ENCODE assay signal across 8 mouse cellular contexts in genomic region chr10:99261151-99261635, GRCm38 (mm10). TPM values are rescaled to one million over a fixed set of nuclear protein-coding genes. Genes with fewer than 3 reads are reported as not detected.
DNase-seq lines count a peak whose midpoint lies in the region; ATAC-seq and TF ChIP-seq lines count a peak whose summit lies in the region.

No protein-coding gene starts in this region.

- TF ChIP-seq POLR2A in heart, adult 2 months (IDR thresholded peaks at IDR 0.05; ENCODE audit: insufficient read depth, low read depth, low read length) = no peak

- H3K4me1 ChIP-seq in heart, adult 2 months (ENCODE audit: control insufficient read depth, insufficient read depth, low read length) = peaks cover 3% of the 10 kb centered on the region; the same call in 1 of the 2 replicates
- H3K4me1 ChIP-seq in hindbrain, postnatal 0 days (ENCODE audit: insufficient read depth, low read length) = no peaks in the 10 kb centered on the region
- H3K4me1 ChIP-seq in liver, embryonic 12.5 days = peaks cover 27% of the 10 kb centered on the region

- TF ChIP-seq EP300 in heart, adult 2 months (IDR thresholded peaks at IDR 0.05; ENCODE audit: insufficient read depth, low read depth, low read length) = no peak

- peak; percentile 10; the same call in 1 of the 2 replicates for ATAC-seq in hindbrain, postnatal 0 days
- peak; percentile 17 for ATAC-seq in liver, embryonic 12.5 days
- no peak for ATAC-seq in monocyte, adult 5-6 weeks (replicated peaks; ENCODE audit: insufficient number of reproducible peaks, low FRiP score, low TSS enrichment, poor library complexity, severe bottlenecking)

- no peak for TF ChIP-seq CTCF in heart, adult 2 months (IDR thresholded peaks at IDR 0.05)
- TF ChIP-seq CTCF in hindbrain, postnatal 0 days (IDR thresholded peaks at IDR 0.05; ENCODE audit: low read depth) = no peak

- 0 out of 2 replicates have a peak, but pooled peaks cover 1% of the 10 kb centered on the region for H3K79me2 ChIP-seq in heart, adult 2 months (replicated peaks; ENCODE audit: control insufficient read depth, insufficient read depth, low read length)

- peak overlapping the region; percentile 99 for H3K27ac ChIP-seq in heart, adult 2 months
- peak overlapping the region; percentile 96 for H3K27ac ChIP-seq in hindbrain, postnatal 0 days
- peak overlapping the region; percentile 87 for H3K27ac ChIP-seq in liver, embryonic 12.5 days

- H3K36me3 ChIP-seq in heart, adult 2 months (ENCODE audit: control insufficient read depth, insufficient read depth, low read length) = no peaks in the 10 kb centered on the region
- no peaks in the 10 kb centered on the region for H3K36me3 ChIP-seq in hindbrain, postnatal 0 days (ENCODE audit: insufficient read depth, low read length)
- H3K36me3 ChIP-seq in liver, embryonic 12.5 days = 0 out of 2 replicates have a peak, but pooled peaks cover 1% of the 10 kb centered on the region

- H3K4me2 ChIP-seq in hindbrain, postnatal 0 days (ENCODE audit: low read depth, low read length) = peak overlapping the region; percentile 94
- H3K4me2 ChIP-seq in liver, embryonic 12.5 days = peak overlapping the region; percentile 81

- peak overlapping the region; percentile 96 for H3K9ac ChIP-seq in heart, adult 2 months (ENCODE audit: low read depth, low read length)
- H3K9ac ChIP-seq in hindbrain, postnatal 0 days (replicated peaks; ENCODE audit: low read length) = peak overlapping the region; percentile 76
- peak overlapping the region; percentile 61 for H3K9ac ChIP-seq in liver, embryonic 12.5 days

- no peaks in the 10 kb centered on the region for H3K9me3 ChIP-seq in hindbrain, postnatal 0 days (ENCODE audit: low read length)
- H3K9me3 ChIP-seq in liver, embryonic 12.5 days (replicated peaks) = no peaks in the 10 kb centered on the region

- peak overlapping the region; percentile 80 for H3K4me3 ChIP-seq in heart, adult 2 months
- H3K4me3 ChIP-seq in hindbrain, postnatal 0 days (ENCODE audit: low read length) = peak overlapping the region; percentile 78
- H3K4me3 ChIP-seq in liver, embryonic 12.5 days = peak overlapping the region; percentile 62

- under 1% methylated on average over 23 of the region's 30 CpGs for WGBS in heart, adult 2 months
- WGBS in hindbrain, postnatal 0 days = 0% methylated on average over 30 of the region's 30 CpGs
- WGBS in liver, embryonic 12.5 days (ENCODE audit: insufficient replicate concordance) = under 1% methylated on average over 26 of the region's 30 CpGs

- intact Hi-C loops in heart, adult 2 months (cut with DNase I) = loop anchor here (1.0 to 10.0 kb wide), 3 partner anchors 32 to 894 kb away; no protein-coding TSS in a partner anchor
- intact Hi-C loops in heart, postnatal 25 days (cut with DNase I) = loop anchor here (2.0 to 5.0 kb wide), 2 partner anchors 92 to 316 kb away; no protein-coding TSS in a partner anchor

- DNase-seq in heart, adult 2 months = no peak
- DNase-seq in heart, postnatal 25 days (ENCODE audit: low spot score) = no peak
- DNase-seq in MN1 (ENCODE audit: low spot score) = peak; percentile 77
- DNase-seq in embryo, embryonic 9.5 days (ENCODE audit: extremely low spot score) = peak; percentile 76
- peak; percentile 84 for DNase-seq in hindbrain, postnatal 0 days (ENCODE audit: low spot score)
- peak; percentile 21 for DNase-seq in retina, postnatal 7 days (ENCODE audit: low read depth, low spot score)

- H3K27me3 ChIP-seq in heart, adult 2 months (ENCODE audit: control insufficient read depth, insufficient read depth, low read length) = no peaks in the 10 kb centered on the region
- no peaks in the 10 kb centered on the region for H3K27me3 ChIP-seq in hindbrain, postnatal 0 days (ENCODE audit: insufficient read depth, low read length)
- peaks cover 61% of the 10 kb centered on the region for H3K27me3 ChIP-seq in liver, embryonic 12.5 days (replicated peaks)

RNA-seq across cellular contexts. Expression of gene Dusp6, which starts 1.8 kb away (rescaled TPM):
- 10 to 100 TPM; 15.8 to 21.4 TPM for total RNA-seq in heart, adult 2 months (2021)
- 24.8 and 25.6 TPM in 2 replicates for polyA plus RNA-seq in heart, adult 2 months (2012; rRNA removed)
- 10 to 100 TPM; 18.5 to 19.5 TPM for total RNA-seq in heart, postnatal 25 days (2021)
- 65.3 and 74.0 TPM in 2 replicates for total RNA-seq in hindbrain, postnatal 0 days (2014; rRNA removed)
- polyA plus RNA-seq in hindbrain, postnatal 0 days (2015; fragmentation: Nextera tagmentation; extraction: Ambion mirVana) = 32.5 and 35.2 TPM in 2 replicates
- polyA plus RNA-seq in liver, embryonic 12.5 days (2016; fragmentation: Nextera tagmentation; extraction: Ambion mirVana) = 17.9 and 18.7 TPM in 2 replicates
- 114 to 201 TPM (median 184 TPM) in 3 replicates for total RNA-seq in monocyte, adult 5-6 weeks (2017)

Comparison
In these comparisons a context has a peak if more than half of its experiments do, and no peak if none do; other contexts are left out.
1. DNase-seq: peak in MN1 (single experiment), embryo, embryonic 9.5 days (single experiment), hindbrain, postnatal 0 days (single experiment) and retina, postnatal 7 days (single experiment); none in heart, adult 2 months (0 of 2) and heart, postnatal 25 days (single experiment).
2. Peak in every context shown above with its lines, with median percentiles within 50 percentile points of each other: H3K27ac ChIP-seq, H3K4me3 ChIP-seq and H3K9ac ChIP-seq.